Comparison of ENCODE assay signal across 8 mouse cellular contexts in genomic region chr4:150049564-150050226, GRCm38 (mm10). TPM values are rescaled to one million over a fixed set of nuclear protein-coding genes. Genes with fewer than 3 reads are reported as not detected.
A peak's percentile ranks its signal among the peaks of the same experiment; 100 is the strongest.
DNase-seq lines count a peak whose midpoint lies in the region; ATAC-seq and TF ChIP-seq lines count a peak whose summit lies in the region.

No protein-coding gene starts in this region.

- no peak for DNase-seq in heart, adult 9 months (ENCODE audit: low spot score in 2 of 2)
- DNase-seq in midbrain, embryonic 10.5 days (ENCODE audit: low spot score), result no peak
- no peak for DNase-seq in midbrain, postnatal 0 days (ENCODE audit: low spot score)
- DNase-seq in cerebellum, adult 11 months, result no peak
- DNase-seq in frontal cortex, postnatal 10 days (ENCODE audit: low spot score in 2 of 2), result no peak

- no peak overlapping the region; the same call in 1 of the 2 replicates for H3K9ac ChIP-seq in heart, embryonic 13.5 days
- H3K9ac ChIP-seq in midbrain, postnatal 0 days (replicated peaks; ENCODE audit: low read length, poor library complexity, severe bottlenecking), result no peak overlapping the region
- H3K9ac ChIP-seq in embryonic facial prominence, embryonic 15.5 days, result no peak overlapping the region

- ATAC-seq in heart, embryonic 13.5 days (ENCODE audit: extremely low read depth, insufficient number of reproducible peaks, low FRiP score, low TSS enrichment), result no peak
- ATAC-seq in midbrain, postnatal 0 days (ENCODE audit: low FRiP score), result no peak
- no peak for ATAC-seq in embryonic facial prominence, embryonic 15.5 days (ENCODE audit: insufficient number of reproducible peaks, low FRiP score, low TSS enrichment, low read depth)

- 26% methylated on average over 13 of the region's 13 CpGs for WGBS in heart, embryonic 13.5 days
- 24% methylated on average over 13 of the region's 13 CpGs for WGBS in midbrain, embryonic 10.5 days
- WGBS in midbrain, postnatal 0 days, result 17% methylated on average over 13 of the region's 13 CpGs
- WGBS in embryonic facial prominence, embryonic 15.5 days, result 21% methylated on average over 13 of the region's 13 CpGs
- WGBS in small intestine, adult 2 months, result 48% methylated on average over 13 of the region's 13 CpGs

- H3K9me3 ChIP-seq in heart, embryonic 13.5 days, result no peaks in the 10 kb centered on the region
- no peaks in the 10 kb centered on the region for H3K9me3 ChIP-seq in midbrain, embryonic 10.5 days (replicated peaks)
- H3K9me3 ChIP-seq in midbrain, postnatal 0 days (ENCODE audit: low read length), result no peaks in the 10 kb centered on the region
- H3K9me3 ChIP-seq in embryonic facial prominence, embryonic 15.5 days (replicated peaks), result no peaks in the 10 kb centered on the region

- H3K4me1 ChIP-seq in heart, embryonic 13.5 days, result peaks cover 22% of the 10 kb centered on the region
- peaks cover 32% of the 10 kb centered on the region for H3K4me1 ChIP-seq in midbrain, embryonic 10.5 days
- H3K4me1 ChIP-seq in midbrain, postnatal 0 days (ENCODE audit: insufficient read depth, low read length), result peaks cover 15% of the 10 kb centered on the region
- peaks cover 22% of the 10 kb centered on the region for H3K4me1 ChIP-seq in embryonic facial prominence, embryonic 15.5 days
- H3K4me1 ChIP-seq in small intestine, adult 2 months (ENCODE audit: control insufficient read depth, insufficient read depth, insufficient read length, low read length), result 0 out of 2 replicates have a peak, but pooled peaks cover 4% of the 10 kb centered on the region

- H3K36me3 ChIP-seq in heart, embryonic 13.5 days, result no peaks in the 10 kb centered on the region
- H3K36me3 ChIP-seq in midbrain, embryonic 10.5 days, result no peaks in the 10 kb centered on the region
- H3K36me3 ChIP-seq in midbrain, postnatal 0 days (ENCODE audit: insufficient read depth, low read length), result no peaks in the 10 kb centered on the region
- H3K36me3 ChIP-seq in embryonic facial prominence, embryonic 15.5 days, result no peaks in the 10 kb centered on the region
- H3K36me3 ChIP-seq in small intestine, adult 2 months (ENCODE audit: control insufficient read depth, insufficient read depth, low read length), result no peaks in the 10 kb centered on the region

- peak overlapping the region; percentile 65 for H3K4me3 ChIP-seq in heart, embryonic 13.5 days
- peak overlapping the region; percentile 60 for H3K4me3 ChIP-seq in midbrain, embryonic 10.5 days
- no peak overlapping the region for H3K4me3 ChIP-seq in midbrain, postnatal 0 days (ENCODE audit: low read depth, low read length)
- peak overlapping the region; percentile 54 for H3K4me3 ChIP-seq in embryonic facial prominence, embryonic 15.5 days (replicated peaks)
- H3K4me3 ChIP-seq in small intestine, adult 2 months (ENCODE audit: low read depth, low read length), result peak overlapping the region; percentile 62; the same call in 1 of the 2 replicates

- peaks cover 80% of the 10 kb centered on the region for H3K27me3 ChIP-seq in heart, embryonic 13.5 days (replicated peaks)
- H3K27me3 ChIP-seq in midbrain, embryonic 10.5 days (ENCODE audit: low read depth, poor library complexity, severe bottlenecking), result peaks cover 73% of the 10 kb centered on the region
- H3K27me3 ChIP-seq in midbrain, postnatal 0 days (ENCODE audit: insufficient read depth, low read length), result peaks cover 26% of the 10 kb centered on the region
- peaks cover 10% of the 10 kb centered on the region for H3K27me3 ChIP-seq in embryonic facial prominence, embryonic 15.5 days
- H3K27me3 ChIP-seq in small intestine, adult 2 months (ENCODE audit: control insufficient read depth, insufficient read depth, low read length), result peaks cover 15% of the 10 kb centered on the region

- TF ChIP-seq CTCF in midbrain, postnatal 0 days (IDR thresholded peaks at IDR 0.05), result no peak
- TF ChIP-seq CTCF in small intestine, adult 2 months (IDR thresholded peaks at IDR 0.05; ENCODE audit: extremely low read depth, insufficient read length, insufficient replicate concordance, low read depth, low read length), result no peak

- H3K27ac ChIP-seq in heart, embryonic 13.5 days (replicated peaks), result no peak overlapping the region
- H3K27ac ChIP-seq in midbrain, embryonic 10.5 days (replicated peaks), result no peak overlapping the region
- H3K27ac ChIP-seq in midbrain, postnatal 0 days (ENCODE audit: low read depth, low read length), result no peak overlapping the region
- peak overlapping the region; percentile 55; the same call in 1 of the 2 replicates for H3K27ac ChIP-seq in embryonic facial prominence, embryonic 15.5 days (replicated peaks)
- no peak overlapping the region for H3K27ac ChIP-seq in small intestine, adult 2 months (ENCODE audit: insufficient read depth, low read depth, low read length)

- TF ChIP-seq POLR2A in small intestine, adult 2 months (IDR thresholded peaks at IDR 0.05; ENCODE audit: low read depth, low read length), result no peak

- peak overlapping the region; percentile 97 for H3K4me2 ChIP-seq in heart, embryonic 13.5 days
- H3K4me2 ChIP-seq in midbrain, postnatal 0 days (ENCODE audit: low read depth, low read length, poor library complexity, severe bottlenecking), result no peak overlapping the region
- H3K4me2 ChIP-seq in embryonic facial prominence, embryonic 15.5 days (replicated peaks), result peak overlapping the region; percentile 95; the same call in 1 of the 2 replicates

RNA-seq across cellular contexts. Expression of gene Gpr157, which starts 37.5 kb away (rescaled TPM):
- 2.6 and 2.7 TPM in 2 replicates for polyA plus RNA-seq in heart, embryonic 13.5 days (2015; fragmentation: Nextera tagmentation; extraction: Ambion mirVana)
- polyA plus RNA-seq in midbrain, embryonic 10.5 days (2016; fragmentation: Nextera tagmentation; extraction: Ambion mirVana), result 0.60 and 0.62 TPM in 2 replicates
- total RNA-seq in midbrain, postnatal 0 days (2014; rRNA removed), result 4.4 TPM in 2 replicates
- polyA plus RNA-seq in midbrain, postnatal 0 days (2015; fragmentation: Nextera tagmentation; extraction: Ambion mirVana), result 0.47 and 0.49 TPM in 2 replicates
- 1.5 and 1.7 TPM in 2 replicates for polyA plus RNA-seq in embryonic facial prominence, embryonic 15.5 days (2015; fragmentation: Nextera tagmentation; extraction: Ambion mirVana)
- polyA plus RNA-seq in small intestine, adult 2 months (2012; rRNA removed), result 2.6 and 3.5 TPM in 2 replicates

RNA-seq across cellular contexts. Expression of gene H6pd, which starts 40.9 kb away (rescaled TPM):
- 10.2 and 10.6 TPM in 2 replicates for polyA plus RNA-seq in heart, embryonic 13.5 days (2015; fragmentation: Nextera tagmentation; extraction: Ambion mirVana)
- polyA plus RNA-seq in midbrain, embryonic 10.5 days (2016; fragmentation: Nextera tagmentation; extraction: Ambion mirVana), result 3.7 and 4.0 TPM in 2 replicates
- 12.6 and 13.6 TPM in 2 replicates for total RNA-seq in midbrain, postnatal 0 days (2014; rRNA removed)
- 3.2 and 3.7 TPM in 2 replicates for polyA plus RNA-seq in midbrain, postnatal 0 days (2015; fragmentation: Nextera tagmentation; extraction: Ambion mirVana)
- polyA plus RNA-seq in embryonic facial prominence, embryonic 15.5 days (2015; fragmentation: Nextera tagmentation; extraction: Ambion mirVana), result 12.1 and 12.2 TPM in 2 replicates
- 17.7 and 22.0 TPM in 2 replicates for polyA plus RNA-seq in small intestine, adult 2 months (2012; rRNA removed)
